Mouse (Mus musculus) ovary, adult 18-20 months (tissue): ENCODE data around the gene Depp1.
A peak's percentile ranks its signal among the peaks of the same experiment; 100 is the strongest.

Experiments
- DNase-seq: peaks from one replicate; pipeline ENCODE4 v3.0.0; 2022; ENCODE audit warnings: low spot score, mixed read lengths

The Depp1 gene

DNA sequence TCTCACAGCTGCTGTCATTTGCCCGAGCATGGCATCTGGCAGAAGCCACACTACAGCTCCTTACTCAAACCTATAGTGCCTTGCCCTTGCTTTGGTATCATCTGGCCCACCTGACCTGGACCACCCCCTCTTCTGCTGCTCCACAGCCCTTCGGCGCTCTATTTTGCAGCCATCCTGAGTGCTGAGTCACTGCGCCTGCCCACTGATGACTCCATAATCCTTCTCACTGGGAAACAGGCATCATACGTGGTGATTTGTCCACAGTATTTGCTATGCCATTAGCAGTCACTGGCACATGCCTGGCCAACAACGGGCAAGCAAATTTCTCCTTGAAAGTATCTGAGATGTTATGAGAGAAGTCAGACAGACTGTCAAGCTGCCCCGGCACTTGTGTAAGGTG is 598 bp upstream of the Depp1 start:
- no peak for DNase-seq

DNA sequence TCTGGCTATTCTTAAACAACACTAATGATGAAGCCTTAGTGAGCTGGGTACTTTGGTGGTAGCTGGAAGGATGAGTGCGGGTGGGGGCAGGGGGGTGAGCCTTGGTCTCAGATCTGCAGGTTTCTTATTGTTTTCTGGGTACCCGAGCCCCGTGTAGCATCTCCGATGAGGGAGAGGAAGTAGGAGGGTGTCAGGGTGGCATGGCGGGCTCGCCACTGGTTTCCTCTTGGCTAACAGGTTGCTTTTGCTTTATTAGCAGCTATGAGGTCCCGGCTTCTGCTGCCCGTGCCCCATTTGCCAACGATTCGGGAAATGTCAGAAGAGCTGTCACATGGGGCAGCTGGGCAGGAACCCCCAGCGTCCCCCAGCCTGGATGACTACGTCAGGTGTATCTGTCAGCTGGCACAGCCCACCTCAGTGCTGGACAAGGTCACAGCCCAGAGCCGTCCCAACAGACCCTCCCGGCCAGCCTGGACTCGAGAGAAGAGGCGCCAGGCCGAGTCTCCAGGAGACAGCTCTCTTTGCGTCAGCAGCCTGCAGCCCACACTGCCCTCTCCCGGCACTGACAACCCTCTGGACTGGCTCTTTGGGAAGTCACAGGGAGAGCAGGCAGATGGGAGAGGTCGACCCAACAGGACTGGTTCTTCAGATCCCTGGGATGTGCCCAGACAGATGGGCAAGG is 1.2 kb downstream of the Depp1 start:
- DNase-seq: no peak

DNA sequence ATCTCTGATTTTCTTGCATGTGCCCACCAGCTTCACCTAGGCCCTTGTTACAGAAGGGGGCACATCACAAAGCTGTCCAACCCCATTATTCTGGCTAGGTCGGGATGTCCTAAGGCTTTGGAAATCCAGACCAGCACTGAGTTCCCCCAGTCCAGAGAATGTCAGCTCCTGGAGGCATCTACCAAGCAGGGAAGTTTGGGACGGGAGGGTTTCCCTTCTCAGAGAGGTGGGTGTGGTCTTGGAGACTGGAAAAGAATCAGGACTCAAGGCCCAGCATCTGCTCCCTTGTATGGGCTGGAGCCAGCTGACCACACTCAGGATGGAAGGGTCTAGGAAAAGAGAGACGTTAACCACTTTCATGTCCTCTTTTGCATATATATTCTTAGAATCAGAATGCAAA is 2.8 kb downstream of the Depp1 start:
- DNase-seq: no peak

DNA sequence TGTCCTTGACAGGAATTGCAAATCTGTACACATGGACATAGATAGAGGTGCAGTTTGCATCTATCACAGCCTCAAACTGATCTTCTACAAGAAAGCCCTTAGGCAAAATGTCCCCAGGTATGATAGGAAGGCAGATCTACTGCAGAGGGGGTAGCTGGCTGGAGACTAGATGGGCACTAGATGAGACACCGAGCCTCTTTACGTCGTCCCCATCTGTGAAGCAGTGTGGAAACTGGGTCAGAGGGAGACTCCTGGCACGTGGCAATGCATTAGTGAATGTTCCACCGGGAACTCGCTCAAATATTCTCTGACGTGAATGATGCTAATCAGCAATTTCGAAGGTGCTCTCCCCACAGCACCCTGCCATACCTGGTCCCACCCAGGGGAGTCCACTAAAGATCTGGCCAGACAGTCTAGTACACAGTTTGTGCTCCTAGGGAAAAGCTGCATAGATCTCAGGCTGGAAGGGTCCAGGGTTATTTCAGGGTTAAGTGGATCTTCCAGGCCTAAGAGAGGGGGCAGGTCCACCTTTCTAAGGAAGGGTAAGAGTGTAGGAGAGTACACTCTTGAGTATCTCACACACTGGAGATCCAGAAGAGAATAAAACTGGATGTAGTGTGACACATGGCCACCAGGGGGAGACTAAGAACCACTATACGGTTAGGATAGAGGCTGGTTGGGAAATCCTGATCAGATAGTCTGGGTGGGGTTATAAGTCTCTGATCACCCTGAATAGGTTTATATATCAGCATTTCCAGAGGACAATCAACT is 3.5 kb downstream of the Depp1 start:
- DNase-seq: no peak

DNA sequence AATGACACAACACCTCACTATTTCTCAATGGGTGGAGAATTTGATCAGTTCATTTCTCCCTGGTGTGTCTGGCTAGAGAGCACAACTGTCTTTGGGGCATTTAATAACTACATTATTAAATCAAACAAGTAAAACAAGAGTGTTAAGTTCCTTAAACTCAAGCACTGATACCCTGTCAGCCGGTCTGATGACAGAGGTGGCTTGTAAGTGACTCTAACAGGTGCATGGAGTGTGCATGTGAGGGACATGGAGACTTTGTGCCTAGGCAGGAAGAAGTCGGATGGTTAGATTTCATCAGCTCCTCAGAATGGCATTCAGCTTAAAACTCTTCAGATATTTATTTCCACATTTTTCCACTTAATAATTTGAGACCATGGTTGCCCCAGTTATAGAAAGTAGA is 13.0 kb downstream of the Depp1 start:
- DNase-seq: no peak

DNA sequence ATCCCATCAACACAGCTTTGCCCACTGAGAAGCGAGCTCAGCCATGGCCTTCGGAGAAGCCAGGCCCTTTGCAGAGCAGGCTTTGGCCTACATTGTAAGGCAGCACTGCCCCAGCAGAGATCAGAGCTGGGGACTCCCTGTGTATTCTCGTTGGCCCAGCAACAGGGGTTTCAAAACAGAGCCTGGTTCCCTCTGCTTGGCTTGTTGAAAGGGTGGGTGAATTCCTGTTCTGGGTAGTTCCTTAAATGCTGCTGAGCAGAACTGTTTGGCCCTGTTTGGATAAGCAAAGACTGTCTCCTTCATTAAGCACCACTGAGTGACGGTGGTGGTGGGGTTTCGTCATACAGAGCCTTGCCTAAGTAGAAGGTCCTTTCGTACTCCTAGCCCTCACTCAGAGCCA is 13.6 kb downstream of the Depp1 start:
- DNase-seq: no peak

DNA sequence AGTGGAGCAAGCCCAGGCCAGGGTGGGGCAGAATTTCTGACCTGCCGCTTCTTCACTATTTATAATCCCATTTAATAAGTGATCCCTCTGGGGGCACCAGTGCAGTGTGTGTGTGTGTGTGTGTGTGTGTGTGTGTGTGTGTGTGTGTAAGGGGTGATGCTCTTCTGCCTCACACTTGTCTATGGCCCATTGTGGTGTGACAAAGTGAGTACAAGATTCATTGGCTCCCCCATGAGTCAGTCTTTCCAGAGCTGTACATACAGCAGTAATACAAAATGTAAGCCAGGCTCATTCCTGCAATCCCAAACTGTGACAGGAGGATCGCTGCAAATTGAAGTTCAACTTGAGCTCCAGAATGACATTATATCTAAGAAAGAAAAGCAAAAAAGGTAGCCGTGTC is 14.4 kb downstream of the Depp1 start:
- no peak for DNase-seq

DNA sequence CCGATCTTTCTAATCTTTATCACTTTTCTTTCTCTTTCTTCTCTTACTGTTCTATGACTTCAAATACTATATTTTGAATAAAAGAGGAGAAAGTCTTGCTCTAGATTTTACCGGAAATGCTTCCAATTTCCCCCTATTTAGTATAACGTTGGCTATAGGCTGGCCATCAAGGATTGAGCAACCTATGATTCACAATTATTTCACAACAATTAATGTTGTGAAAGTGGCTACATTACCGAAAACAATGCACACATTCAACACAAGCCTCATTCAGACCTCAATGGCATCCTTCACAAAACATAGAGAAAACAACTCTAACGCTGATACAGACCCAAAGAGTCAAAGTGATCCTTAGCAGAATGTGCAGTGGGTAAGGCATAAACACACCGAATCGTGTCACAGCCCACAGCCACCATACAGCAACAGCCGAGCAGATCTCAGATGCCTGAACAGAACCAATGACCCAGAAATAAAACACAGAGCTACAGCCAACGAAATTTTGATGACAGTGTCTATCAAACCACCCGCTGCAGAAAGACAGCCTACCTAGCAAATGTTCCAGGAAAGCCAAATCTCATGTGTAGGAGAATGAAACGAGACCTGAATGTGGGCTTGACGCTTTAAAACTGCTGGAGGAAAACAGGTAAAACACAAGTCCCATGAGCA is 15.8 kb downstream of the Depp1 start:
- DNase-seq: no peak

DNA sequence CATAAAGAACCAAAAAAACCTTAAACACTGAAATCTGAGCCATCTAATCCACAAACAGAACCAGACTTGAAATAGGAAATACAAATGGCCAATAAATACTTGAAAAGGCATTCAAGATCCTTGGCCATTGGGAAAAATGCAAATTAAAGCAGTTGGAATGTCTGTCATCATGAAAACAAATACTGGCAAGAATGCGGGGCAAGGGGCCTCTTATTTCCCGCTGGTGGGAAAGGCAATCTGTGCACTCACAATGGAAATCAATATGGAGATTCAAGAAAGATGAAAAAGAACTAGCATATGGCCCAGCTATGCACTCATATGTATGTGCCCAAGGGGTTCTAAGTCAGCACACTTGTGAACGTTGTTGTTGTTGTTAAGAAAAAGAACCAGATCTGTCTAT is 16.5 kb downstream of the Depp1 start:
- no peak for DNase-seq

DNA sequence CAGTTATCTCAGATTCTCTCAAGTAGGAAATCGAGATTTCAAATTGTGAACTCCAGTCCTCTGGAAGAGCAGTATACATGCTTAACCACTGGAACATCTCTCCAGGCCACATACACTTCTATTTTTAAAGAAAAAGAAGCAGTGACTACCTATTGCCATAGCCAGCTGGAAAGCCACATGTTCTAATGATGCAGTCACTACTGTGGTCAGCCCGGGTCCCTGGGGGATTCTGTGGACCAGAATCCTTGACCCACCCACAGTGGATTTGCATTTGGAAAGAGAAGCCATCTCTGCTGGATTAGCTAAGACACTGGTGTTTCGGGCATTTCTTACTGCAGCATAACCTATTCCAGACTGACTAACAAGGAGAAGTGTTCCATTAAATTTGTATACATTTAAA is 17.0 kb downstream of the Depp1 start:
- no peak for DNase-seq

DNA sequence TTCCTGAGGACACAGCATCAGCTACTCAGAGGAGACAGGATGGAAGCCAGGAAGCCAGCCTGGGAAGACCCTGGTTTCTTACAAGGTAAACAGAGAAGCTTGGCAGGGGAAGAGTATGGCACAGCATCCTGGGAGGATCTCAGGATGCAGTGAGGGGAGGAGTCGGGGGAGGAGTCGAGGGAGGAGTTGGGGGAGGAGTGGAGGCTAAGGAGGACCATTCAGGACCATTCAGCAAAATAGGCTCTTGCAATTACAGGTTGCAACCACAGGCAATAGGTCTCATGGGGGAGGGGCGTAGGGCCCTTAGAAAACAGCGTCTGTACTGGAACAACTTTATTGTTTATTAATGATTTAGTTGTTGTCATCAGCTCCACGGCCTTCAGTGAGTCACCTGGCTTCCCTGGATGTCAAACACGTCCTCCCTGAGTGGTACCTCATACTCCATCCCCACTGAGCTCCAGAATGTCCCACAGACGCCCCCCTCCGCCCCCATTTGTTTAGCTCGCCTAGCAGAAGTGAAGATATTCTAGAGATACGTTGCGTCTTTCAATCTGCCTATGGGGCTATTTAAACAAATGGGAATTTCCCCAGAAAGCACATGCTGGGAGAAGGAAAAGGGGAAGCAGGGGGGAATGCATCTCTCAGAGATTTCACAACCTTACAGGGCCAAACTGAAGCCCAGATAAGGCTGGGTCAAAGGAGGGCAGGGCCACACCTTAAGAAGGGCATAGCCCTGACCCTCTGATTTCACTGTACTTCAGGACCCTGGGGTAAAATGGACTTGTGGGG is 18.5 kb downstream of the Depp1 start:
- no peak for DNase-seq

DNA sequence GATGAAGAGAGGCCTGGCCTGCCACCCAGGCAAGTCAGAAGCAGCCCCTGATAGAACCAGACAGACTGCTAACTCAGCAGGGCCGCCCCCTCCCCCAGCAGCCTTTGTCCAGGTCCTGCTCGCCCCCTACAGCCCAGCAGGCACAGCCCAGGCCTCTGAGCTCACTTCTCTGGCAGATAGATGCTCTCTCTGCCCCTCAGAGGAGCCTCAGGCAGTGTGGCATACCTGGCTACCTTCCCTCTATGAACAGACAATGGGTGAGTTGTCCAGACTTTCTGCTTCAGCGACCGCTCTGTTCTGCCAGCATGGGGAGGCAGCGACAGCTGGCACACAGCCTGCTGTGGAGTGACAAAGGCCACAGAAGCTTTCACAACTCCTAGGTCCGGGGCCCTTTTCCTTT is 19.7 kb downstream of the Depp1 start:
- no peak for DNase-seq

DNA sequence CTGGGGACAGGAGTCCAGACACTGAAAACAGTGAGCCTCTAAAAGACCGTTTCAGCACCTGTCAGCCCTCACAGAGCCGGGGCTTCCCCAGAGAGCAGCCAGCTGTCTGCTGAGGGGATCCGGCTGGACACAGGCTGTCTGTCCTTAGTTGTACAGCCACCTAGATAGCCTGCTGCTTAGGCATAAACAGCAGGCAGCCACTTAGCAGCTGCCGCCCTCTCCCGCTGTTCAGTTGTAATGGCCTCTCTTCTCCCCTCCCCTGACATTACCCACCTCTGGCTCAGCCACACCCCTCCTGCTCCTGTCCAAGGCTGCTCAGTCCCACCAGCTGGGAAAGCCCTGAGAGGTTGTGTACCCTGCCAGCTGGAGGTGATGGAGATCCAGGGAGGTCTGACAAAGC is 20.6 kb downstream of the Depp1 start:
- no peak for DNase-seq

DNA sequence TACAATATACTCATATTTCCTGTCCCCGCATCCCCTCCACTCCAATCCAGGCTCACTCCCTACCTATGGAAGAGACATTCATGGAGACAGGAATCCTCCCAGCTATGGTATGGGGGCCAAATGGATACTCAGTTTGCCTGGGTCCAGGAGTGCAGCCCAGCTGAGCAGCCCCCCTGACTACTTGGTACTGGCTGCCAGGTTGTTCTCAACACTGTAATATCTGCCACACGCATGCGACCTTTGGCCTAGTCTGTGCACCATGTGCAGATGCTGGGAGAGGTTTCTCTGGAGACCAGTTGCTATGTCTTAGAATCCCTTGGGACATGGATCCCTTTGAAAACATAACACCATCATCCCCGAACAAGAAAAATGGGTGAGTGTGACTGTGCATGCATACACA is 21.4 kb downstream of the Depp1 start:
- DNase-seq: no peak

DNA sequence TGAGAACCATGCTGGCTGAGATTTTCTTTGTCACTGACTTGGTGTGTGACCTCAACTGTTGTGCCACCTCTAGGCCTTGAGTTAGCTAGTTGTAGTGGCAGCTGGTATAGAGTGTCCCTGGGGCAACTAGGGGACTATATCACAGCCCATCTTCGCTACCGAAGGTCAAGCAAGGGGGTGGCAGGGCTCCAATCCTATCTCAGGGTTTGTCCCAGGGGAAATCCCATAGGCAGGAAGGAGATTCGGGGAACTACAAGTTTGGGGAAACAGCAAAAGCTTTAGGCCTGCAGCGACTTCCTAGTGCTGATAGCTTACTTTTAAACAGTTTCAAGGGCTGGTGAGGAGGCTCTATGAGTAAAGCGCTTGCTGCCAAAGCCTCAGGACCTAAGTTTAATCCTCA is 21.9 kb downstream of the Depp1 start:
- no peak for DNase-seq

DNA sequence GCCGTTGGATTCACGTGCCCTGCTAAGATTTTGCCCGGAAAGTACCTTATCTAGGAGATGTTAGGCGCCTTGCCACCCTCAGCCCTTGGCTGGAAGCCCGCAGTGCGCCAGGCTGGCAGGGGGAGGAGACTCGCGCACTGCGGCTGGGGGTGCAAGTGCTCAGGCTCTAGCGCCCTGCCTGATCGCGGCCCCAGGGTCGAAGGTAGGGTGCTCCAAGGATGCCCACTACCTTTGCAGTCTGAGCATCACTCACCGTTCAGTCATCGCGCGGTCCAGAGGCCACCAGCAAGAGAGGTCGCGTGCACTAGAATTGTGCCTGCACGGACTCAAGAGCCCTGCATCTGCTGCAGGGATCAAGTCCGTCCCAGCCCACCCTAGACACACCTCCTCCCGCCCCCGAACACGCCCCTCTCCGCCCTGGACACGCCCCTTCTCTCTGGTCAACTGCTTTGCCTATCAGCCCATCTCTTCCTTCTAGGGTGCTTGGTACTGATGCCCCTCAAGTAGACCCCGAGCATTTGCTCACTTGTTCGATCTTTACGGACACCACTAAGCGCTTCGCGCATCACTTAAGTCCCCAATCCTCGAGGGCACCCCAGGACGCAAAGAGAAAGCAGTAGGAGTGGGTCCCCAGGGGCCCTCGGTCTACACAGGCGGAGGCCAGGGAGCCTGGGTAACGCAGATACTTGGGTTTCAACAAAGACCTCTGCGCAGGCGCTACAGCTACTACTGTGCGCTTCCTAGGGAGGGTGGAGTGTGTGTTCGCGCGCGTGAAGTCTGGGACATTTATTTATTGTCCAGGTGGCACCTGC is 23.3 kb downstream of the Depp1 start, which contains the start of gene Rassf4:
Gene Rassf4, minus strand, starts transcription at position 482 of the 812 bp plus-strand sequence.
- DNase-seq: peak; percentile 80

DNA sequence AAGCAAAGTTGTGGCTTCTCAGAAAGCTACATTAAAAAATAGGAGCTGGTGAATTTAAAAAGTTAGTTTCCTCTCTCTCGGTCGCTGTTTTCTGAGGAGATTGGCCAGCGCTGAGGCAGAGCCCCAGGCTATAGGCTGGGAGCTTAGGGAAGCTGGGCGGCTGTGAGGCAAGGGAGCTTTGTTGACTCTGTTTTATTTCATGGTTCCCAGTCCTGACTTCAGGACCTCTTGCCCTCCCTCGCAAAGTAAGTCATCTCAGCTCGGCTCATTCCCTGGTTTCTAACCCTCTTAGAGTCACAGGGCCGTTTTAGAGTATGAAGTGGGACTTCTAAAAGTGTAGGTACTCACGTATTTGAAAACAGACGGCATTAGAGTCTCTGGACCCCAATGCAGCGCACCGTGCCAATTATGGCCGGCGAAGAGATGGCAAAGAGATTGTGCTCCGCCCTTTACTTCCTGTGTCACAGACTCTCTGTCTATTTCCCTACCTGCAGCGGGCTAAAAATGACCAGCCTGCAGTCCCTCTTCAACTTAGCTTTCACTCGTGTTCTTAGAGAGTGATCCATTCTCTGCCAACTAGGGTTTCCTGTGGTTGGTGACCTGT is 24.0 kb downstream of the Depp1 start:
- no peak for DNase-seq

DNA sequence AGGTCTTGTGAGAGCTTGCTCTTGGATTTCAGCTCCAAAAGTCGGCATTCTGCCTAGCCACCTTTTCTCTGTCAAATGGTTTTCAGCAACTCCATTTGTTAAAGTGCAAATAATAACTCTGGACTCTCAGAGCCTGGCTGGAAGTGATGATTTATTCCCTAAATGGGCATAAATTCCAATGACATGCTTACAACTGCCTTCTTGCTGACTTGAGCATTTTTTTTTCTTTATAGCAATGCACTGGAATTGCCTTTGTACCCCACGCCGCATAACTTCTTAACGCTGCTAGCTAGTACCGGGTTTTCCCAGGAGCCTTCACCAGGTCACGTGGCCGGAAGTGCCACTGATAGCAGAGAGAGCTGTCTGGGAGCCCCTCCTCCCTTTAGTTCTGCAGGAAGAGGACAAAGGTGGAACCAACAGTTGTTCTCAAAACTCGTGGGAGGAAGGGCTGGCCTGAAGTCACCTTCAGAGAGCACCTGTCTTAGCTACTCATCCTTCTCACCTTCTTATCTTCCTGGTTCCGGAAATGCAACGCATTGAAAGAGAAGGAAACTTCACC is 26.0 kb downstream of the Depp1 start:
- no peak for DNase-seq

DNA sequence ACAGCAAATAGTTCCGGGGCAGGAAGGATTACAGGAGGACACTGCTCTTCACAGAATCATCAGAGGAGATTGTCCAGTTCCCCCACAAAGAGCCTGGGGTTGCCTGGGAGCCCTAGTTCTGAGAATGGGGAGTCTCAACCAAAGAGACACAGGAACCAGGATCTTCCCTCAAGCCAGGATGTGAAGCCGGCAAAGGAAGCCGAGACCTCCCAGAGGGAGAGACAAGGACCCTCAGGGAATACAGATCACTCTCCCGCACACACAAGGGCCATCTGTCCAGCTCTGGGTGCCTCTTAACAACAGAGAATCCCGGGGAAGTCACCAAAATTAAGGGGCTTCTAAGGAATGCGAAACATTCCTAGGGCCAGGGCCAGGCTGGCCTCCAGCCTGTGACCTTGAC is 26.9 kb downstream of the Depp1 start:
- DNase-seq: no peak

DNA sequence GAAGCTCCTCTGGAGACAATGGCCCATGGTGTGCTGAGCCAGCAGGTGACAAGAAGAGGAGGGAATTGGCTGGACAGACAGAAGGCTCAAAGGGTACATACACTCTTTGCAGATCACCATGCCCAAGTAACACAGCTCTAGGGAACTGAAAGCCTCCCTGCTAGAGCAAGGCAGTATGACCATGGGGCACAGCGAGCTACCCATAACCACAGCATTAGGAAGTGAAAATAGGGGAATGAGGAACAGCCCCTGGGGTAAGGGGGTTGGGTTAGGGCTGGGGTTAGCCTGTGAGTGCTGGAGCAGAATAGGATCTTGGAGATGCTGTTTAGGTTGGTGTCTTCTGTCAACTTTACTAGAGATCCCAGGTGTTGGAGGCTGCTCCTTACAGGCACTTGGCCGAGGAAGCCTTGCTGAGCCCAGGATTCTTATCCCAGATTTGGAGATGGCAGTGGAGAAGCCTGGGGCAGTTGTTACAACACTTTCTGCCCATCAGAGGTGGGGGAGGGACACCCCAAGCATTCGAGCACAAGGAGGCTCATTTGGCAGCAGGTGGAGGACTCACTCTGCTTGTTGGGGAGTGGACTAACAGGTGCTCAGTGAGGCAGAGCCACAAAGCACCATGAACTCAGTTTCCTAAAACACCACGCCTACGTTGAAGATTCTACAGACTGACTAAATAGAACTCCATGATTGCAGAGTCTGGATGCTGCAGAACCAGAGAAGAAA is 29.3 kb downstream of the Depp1 start:
- no peak for DNase-seq
